ENCODE assay signal across 8 mouse cellular contexts in genomic region chr7:132325549-132326331, GRCm38 (mm10). TPM values are rescaled to one million over a fixed set of nuclear protein-coding genes. Genes with fewer than 3 reads are reported as not detected.
DNase-seq lines count a peak whose midpoint lies in the region; ATAC-seq lines count a peak whose summit lies in the region.

No protein-coding gene starts in this region.

- WGBS in hindbrain, embryonic 13.5 days, result 67% methylated on average over 5 of the region's 5 CpGs

- no peak for ATAC-seq in hindbrain, embryonic 13.5 days (ENCODE audit: low FRiP score)
- no peak for ATAC-seq in granulocyte monocyte progenitor cell, adult 5-6 weeks (replicated peaks; ENCODE audit: poor library complexity, severe bottlenecking)

- peak; percentile 32 to 39 for DNase-seq in layer of hippocampus, postnatal 10 days (ENCODE audit: low spot score in 2 of 2)
- no peak for DNase-seq in layer of hippocampus, adult 8-10 months (ENCODE audit: low spot score in 2 of 2)
- peak; percentile 93 for DNase-seq in adrenal gland, adult 2 months
- DNase-seq in gastrocnemius, postnatal 10 days, result peak; percentile 53
- DNase-seq in kidney, postnatal 25 days, result peak; percentile 92 to 94
- peak; percentile 72 to 75 for DNase-seq in urinary bladder, adult 18-20 months (ENCODE audit: low spot score in 2 of 2)

- no peak overlapping the region for H3K27ac ChIP-seq in hindbrain, embryonic 13.5 days

- no peak overlapping the region for H3K9ac ChIP-seq in hindbrain, embryonic 13.5 days

- H3K4me3 ChIP-seq in hindbrain, embryonic 13.5 days, result no peak overlapping the region

- H3K27me3 ChIP-seq in hindbrain, embryonic 13.5 days, result no peaks in the 10 kb centered on the region

- no peaks in the 10 kb centered on the region for H3K36me3 ChIP-seq in hindbrain, embryonic 13.5 days

- H3K9me3 ChIP-seq in hindbrain, embryonic 13.5 days, result no peaks in the 10 kb centered on the region

- H3K4me1 ChIP-seq in hindbrain, embryonic 13.5 days (replicated peaks), result peaks cover 6% of the 10 kb centered on the region

- no peak overlapping the region for H3K4me2 ChIP-seq in hindbrain, embryonic 13.5 days

RNA-seq across cellular contexts. Expression of gene Chst15, which starts 8.7 kb away (rescaled TPM):
- total RNA-seq in layer of hippocampus, postnatal 10 days (2021), result 10 to 100 TPM; 33.0 to 34.1 TPM
- total RNA-seq in layer of hippocampus, adult 8-10 months (2022), result 10 to 100 TPM; 43.0 to 51.0 (median 47.8) TPM
- 10 to 100 TPM; 37.3 to 46.2 TPM for total RNA-seq in adrenal gland, adult 2 months (2021)
- 9.6 and 10.4 TPM in 2 replicates for polyA plus RNA-seq in adrenal gland, adult 2 months (2012; rRNA removed)
- total RNA-seq in gastrocnemius, postnatal 10 days (2021), result 10 to 100 TPM in 1 of 2 experiments, 1 to 10 TPM in 1; 8.8 to 10.2 TPM
- 22.2 and 24.4 TPM in 2 replicates for polyA plus RNA-seq in hindbrain, embryonic 13.5 days (2015; fragmentation: Nextera tagmentation; extraction: Ambion mirVana)
- 10.1 and 22.1 TPM in 2 replicates for total RNA-seq in granulocyte monocyte progenitor cell, adult 5-6 weeks (2014; fragmentation: Nextera tagmentation)
- total RNA-seq in granulocyte monocyte progenitor cell, adult 5-6 weeks (2017), result 4.6 and 6.1 TPM in 2 replicates

Comparison
In these comparisons a context has a peak if more than half of its experiments do, and no peak if none do; other contexts are left out.
1. DNase-seq: peak in layer of hippocampus, postnatal 10 days (2 of 2), adrenal gland, adult 2 months (single experiment), gastrocnemius, postnatal 10 days (single experiment), kidney, postnatal 25 days (2 of 2) and urinary bladder, adult 18-20 months (2 of 2); none in layer of hippocampus, adult 8-10 months (0 of 2).